Mouse (Mus musculus) intestine, postnatal 0 days (tissue): ENCODE measurements around the gene Gm45902. TPM values are rescaled to one million over a fixed set of nuclear protein-coding genes. Genes with fewer than 3 reads are reported as not detected.

Experiments used
- ATAC-seq: fragments of 200-750 bp; cut with Nextera tagmentation; 2 replicates; pipeline ENCODE4 v1.8.0; 2017; ENCODE audit warnings: mild to moderate bottlenecking, moderate TSS enrichment, moderate library complexity
- H3K27ac ChIP-seq: fragments of 300-500 bp; sonication (generic); 2 replicates; pipeline ENCODE4 v1.5.1; 2014; ENCODE audit warnings: mild to moderate bottlenecking, low read depth, low read length, moderate library complexity
- H3K27me3 ChIP-seq: fragments of 300-500 bp; sonication (generic); replicated peaks from 2 replicates; pipeline ENCODE4 v1.6.1; 2014; ENCODE audit warnings: low read length, mixed read lengths; ENCODE audit not compliant: control insufficient read depth, insufficient read depth
- H3K36me3 ChIP-seq: fragments of 300-500 bp; sonication (generic); 2 replicates; pipeline ENCODE4 v1.6.1; 2014; ENCODE audit warnings: mild to moderate bottlenecking, moderate library complexity; ENCODE audit not compliant: control insufficient read depth, insufficient read depth
- H3K4me1 ChIP-seq: fragments of 300-500 bp; sonication (generic); replicated peaks from 2 replicates; pipeline ENCODE4 v1.6.1; 2014; ENCODE audit warnings: antibody characterized with exemption, low read length, mixed read lengths; ENCODE audit not compliant: control insufficient read depth, insufficient read depth
- H3K4me2 ChIP-seq: fragments of 300-500 bp; sonication (generic); replicated peaks from 2 replicates; pipeline ENCODE4 v1.6.1; 2014; ENCODE audit warnings: low read depth, mild to moderate bottlenecking, moderate library complexity
- H3K4me3 ChIP-seq: fragments of 300-500 bp; sonication (generic); 2 replicates; pipeline ENCODE4 v1.5.1; 2014; ENCODE audit warnings: low read depth, low read length
- H3K9ac ChIP-seq: fragments of 300-500 bp; sonication (generic); 2 replicates; pipeline ENCODE4 v1.6.1; 2014; ENCODE audit warnings: mild to moderate bottlenecking, low read depth, low read length
- H3K9me3 ChIP-seq: fragments of 300-500 bp; sonication (generic); 2 replicates; pipeline ENCODE4 v1.6.1; 2016; ENCODE audit warnings: mixed run types; ENCODE audit not compliant: control insufficient read depth
- CTCF ChIP-seq: sonication (generic); IDR thresholded peaks from 2 replicates; pipeline ENCODE4 v1.5.1; 2016; ENCODE audit warnings: low read depth, mild to moderate bottlenecking, control low read depth, antibody characterized with exemption, moderate library complexity
- WGBS: fragments of 180-500 bp; shearing (Covaris S2); extraction: QIAGEN DNeasy Blood & Tissue Kit; methylation state at CpG from one replicate; pipeline ENCODE4 v1.1.7; 2014; 5-methylcytosine and 5-hydroxymethylcytosine counted together
- polyA plus RNA-seq: library from polyadenylated mRNA; unstranded; fragments of >200 nt; fragmentation: Nextera tagmentation; extraction: Ambion mirVana; gene quantifications from 2 replicates; pipeline ENCODE4 v1.2.1, GENCODE M21; 2015

The Gm45902 gene
- polyA plus RNA-seq, 1 experiment from 2014 or later: 0.85 TPM

GRCm38 (mm10) chr2:3475746-3476251 lies 36.8 kb downstream of the Gm45902 start:
- ATAC-seq: no peak
- H3K36me3 ChIP-seq: no peaks in the 10 kb centered on the region
- 71% methylated on average over 3 of the region's 3 CpGs for WGBS
- TF ChIP-seq CTCF: no peak
- no peak overlapping the region for H3K27ac ChIP-seq
- 0 out of 2 replicates have a peak, but pooled peaks cover 4% of the 10 kb centered on the region for H3K4me1 ChIP-seq
- H3K4me2 ChIP-seq: peak overlapping the region; percentile 98
- H3K4me3 ChIP-seq: peak overlapping the region; percentile 96
- H3K9ac ChIP-seq: no peak overlapping the region
- H3K9me3 ChIP-seq: no peaks in the 10 kb centered on the region
- no peaks in the 10 kb centered on the region for H3K27me3 ChIP-seq

GRCm38 (mm10) chr2:3474861-3475283 lies 37.7 kb downstream of the Gm45902 start, which contains the start of gene Suv39h2:
Gene Suv39h2 (minus strand): TSS chr2:3475031.
- ATAC-seq: peak; percentile 98
- H3K9ac ChIP-seq: peak within 1 kb of the TSS; percentile 71
- TF ChIP-seq CTCF: no peak

GRCm38 (mm10) chr2:3474361-3474805 lies 38.2 kb downstream of the Gm45902 start:
- no peaks in the 10 kb centered on the region for H3K27me3 ChIP-seq
- H3K4me3 ChIP-seq: peak overlapping the region; percentile 96
- peak overlapping the region; percentile 98 for H3K4me2 ChIP-seq
- 0 out of 2 replicates have a peak, but pooled peaks cover 4% of the 10 kb centered on the region for H3K4me1 ChIP-seq
- H3K36me3 ChIP-seq: no peaks in the 10 kb centered on the region
- ATAC-seq: peak; percentile 66
- H3K9ac ChIP-seq: peak overlapping the region; percentile 71
- under 1% methylated on average over 46 of the region's 46 CpGs for whole genome bisulfite sequencing
- TF ChIP-seq CTCF: no peak
- no peaks in the 10 kb centered on the region for H3K9me3 ChIP-seq
- H3K27ac ChIP-seq: peak overlapping the region; percentile 75

More at GRCm38 (mm10) chr2:3474861-3475283, 37.7 kb downstream of the Gm45902 start, which contains the start of gene Suv39h2:
- Histone ChIP-seq H3K4me1 (0 out of 2 replicates have a peak, but pooled peaks cover 4% of the 10 kb centered on the region), H3K27ac (peak within 1 kb of the TSS; percentile 75), H3K9me3 (no peaks in the 10 kb centered on the region), H3K4me2 (peak within 1 kb of the TSS; percentile 98), H3K36me3 (no peaks in the 10 kb centered on the region), H3K4me3 (peak within 1 kb of the TSS; percentile 96), H3K27me3 (no peaks in the 10 kb centered on the region)
- WGBS: under 1% methylated on average over 41 of the region's 42 CpGs

- Histone ChIP-seq H3K27ac (no peak overlapping the region), H3K9me3 (no peaks in the 10 kb centered on the region), H3K4me2 (peak overlapping the region; percentile 98), H3K4me3 (peak overlapping the region; percentile 96), H3K4me1 (0 out of 2 replicates have a peak, but pooled peaks cover 4% of the 10 kb centered on the region), H3K9ac (peak overlapping the region; percentile 71; the same call in 1 of the 2 replicates), H3K27me3 (no peaks in the 10 kb centered on the region), H3K36me3 (no peaks in the 10 kb centered on the region)
- no peak for ATAC-seq
- TF ChIP-seq CTCF: no peak
- WGBS: under 1% methylated on average over 12 of the region's 12 CpGs
Observed at GRCm38 (mm10) chr2:3473891-3474290, 38.7 kb downstream of the Gm45902 start.

- TF ChIP-seq CTCF: no peak; the same call in 1 of the 2 replicates
- Histone ChIP-seq H3K36me3 (peaks cover 26% of the 10 kb centered on the region), H3K9ac (no peak overlapping the region), H3K4me3 (no peak overlapping the region), H3K9me3 (no peaks in the 10 kb centered on the region), H3K4me1 (no peaks in the 10 kb centered on the region), H3K4me2 (no peak overlapping the region), H3K27me3 (no peaks in the 10 kb centered on the region), H3K27ac (no peak overlapping the region)
- no peak for ATAC-seq
- 78% methylated on average over 4 of the region's 4 CpGs for WGBS
Observed at GRCm38 (mm10) chr2:3456590-3456989, 56.0 kb downstream of the Gm45902 start.

Other genes with a start within 250 kb of the Gm45902 start
- gene Nmt2, start 228.6 kb downstream of the Gm45902 start, polyA plus RNA-seq: 20.0 and 21.0 TPM in 2 replicates
- 15.4 and 15.6 TPM in 2 replicates for gene Rpp38, start 180.1 kb downstream of the Gm45902 start, polyA plus RNA-seq
- gene Acbd7, start 176.6 kb downstream of the Gm45902 start, polyA plus RNA-seq: 0.40 and 0.63 TPM in 2 replicates
- 2.9 and 3.1 TPM in 2 replicates for gene Olah, start 115.6 kb downstream of the Gm45902 start, polyA plus RNA-seq
- gene Meig1, start 90.1 kb downstream of the Gm45902 start, polyA plus RNA-seq: 0.43 TPM in 1 of 2 replicates, not detected in the other
- gene Dclre1c, start 88.7 kb downstream of the Gm45902 start, polyA plus RNA-seq: 3.5 and 3.9 TPM in 2 replicates
- gene Suv39h2, start 37.8 kb downstream of the Gm45902 start, polyA plus RNA-seq: 2.8 and 3.1 TPM in 2 replicates
- 39.9 and 41.7 TPM in 2 replicates for gene Hspa14, start within 50 bp of the Gm45902 start, polyA plus RNA-seq
- 0.16 and 0.22 TPM in 2 replicates for gene Cdnf, start 240 bp upstream of the Gm45902 start, polyA plus RNA-seq
- 17.2 and 21.8 TPM in 2 replicates for gene Fam107b, start 57.7 kb upstream of the Gm45902 start, polyA plus RNA-seq